Mouse (Mus musculus): ENCODE data around the gene Ednrb. TPM values are rescaled to one million over a fixed set of nuclear protein-coding genes. Genes with fewer than 3 reads are reported as not detected.

The Ednrb gene
- polyA plus RNA-seq, 1 experiment from 2014 or later = 35.6 TPM

DNA sequence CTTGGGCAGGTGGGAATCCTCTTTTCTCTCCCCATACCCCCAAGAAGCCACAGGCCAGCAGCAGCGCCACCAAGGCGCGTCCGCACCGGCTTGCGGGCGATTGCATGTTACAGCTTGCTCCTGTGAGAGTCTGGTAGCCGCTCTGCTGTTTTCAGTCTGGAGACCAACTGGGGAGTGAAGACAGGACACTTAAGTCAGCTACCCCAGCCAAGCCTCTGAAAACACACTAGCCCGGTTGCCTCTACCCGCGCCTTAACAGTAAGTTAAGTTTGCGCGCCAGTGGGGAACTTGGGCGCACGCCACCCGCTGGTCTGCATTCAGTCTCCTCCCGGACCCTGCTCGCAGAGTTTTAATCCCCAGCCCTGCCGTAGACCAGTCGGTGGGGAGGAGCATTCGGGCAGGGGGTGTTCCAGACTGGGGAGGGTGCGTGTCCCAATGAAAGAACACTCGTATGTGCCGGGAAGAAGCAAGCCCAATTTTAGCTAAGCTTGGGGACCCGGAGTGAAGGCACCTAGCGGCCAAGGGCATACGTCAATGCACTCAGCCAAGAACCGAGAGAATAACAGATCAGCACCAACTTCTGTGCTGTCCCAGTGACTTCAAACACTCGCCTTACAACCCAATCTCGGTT lies 716 bp downstream of the Ednrb start:
- H3K27me3 ChIP-seq = peaks cover 21% of the 10 kb centered on the region
- peak; percentile 54; the same call in 1 of the 2 replicates for ATAC-seq (ENCODE audit: insufficient number of reproducible peaks, insufficient read depth, low FRiP score, low TSS enrichment)
- H3K4me3 ChIP-seq = peak overlapping the region; percentile 40
- H3K4me1 ChIP-seq = 0 out of 2 replicates have a peak, but pooled peaks cover 2% of the 10 kb centered on the region
- H3K36me3 ChIP-seq = no peaks in the 10 kb centered on the region
- H3K9ac ChIP-seq = peak overlapping the region; percentile 39; the same call in 1 of the 2 replicates
- no peak overlapping the region for H3K27ac ChIP-seq
- under 1% methylated on average over 30 of the region's 30 CpGs for WGBS
- H3K9me3 ChIP-seq = no peaks in the 10 kb centered on the region
- H3K4me2 ChIP-seq (replicated peaks) = peak overlapping the region; percentile 70

DNA sequence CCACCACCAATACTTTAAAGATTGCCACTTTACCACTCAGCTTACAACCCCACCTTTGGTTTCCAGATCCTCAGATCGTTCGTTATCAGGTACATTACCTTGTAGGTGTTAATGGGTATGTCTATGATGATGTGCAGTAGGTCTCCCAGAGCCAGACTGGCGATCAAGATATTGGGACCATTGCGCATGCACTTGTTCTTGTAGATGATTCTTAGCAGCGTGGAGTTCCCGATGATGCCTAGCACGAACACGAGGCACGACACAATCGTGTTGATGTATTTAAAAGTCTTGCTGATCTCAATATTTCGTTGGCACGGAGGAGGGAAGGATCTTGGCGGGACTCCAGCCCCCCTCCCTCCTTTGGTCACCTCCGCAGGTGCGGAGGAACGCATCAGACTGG lies 1.3 kb downstream of the Ednrb start:
- WGBS = 7% methylated on average over 16 of the region's 16 CpGs
- peak overlapping the region; percentile 40 for H3K4me3 ChIP-seq
- 0 out of 2 replicates have a peak, but pooled peaks cover 2% of the 10 kb centered on the region for H3K4me1 ChIP-seq
- H3K9ac ChIP-seq = peak overlapping the region; percentile 39; the same call in 1 of the 2 replicates
- H3K27ac ChIP-seq = no peak overlapping the region
- no peaks in the 10 kb centered on the region for H3K36me3 ChIP-seq
- peaks cover 21% of the 10 kb centered on the region for H3K27me3 ChIP-seq
- no peak for ATAC-seq (ENCODE audit: insufficient number of reproducible peaks, insufficient read depth, low FRiP score, low TSS enrichment)
- peak overlapping the region; percentile 70 for H3K4me2 ChIP-seq (replicated peaks)
- H3K9me3 ChIP-seq = no peaks in the 10 kb centered on the region

DNA sequence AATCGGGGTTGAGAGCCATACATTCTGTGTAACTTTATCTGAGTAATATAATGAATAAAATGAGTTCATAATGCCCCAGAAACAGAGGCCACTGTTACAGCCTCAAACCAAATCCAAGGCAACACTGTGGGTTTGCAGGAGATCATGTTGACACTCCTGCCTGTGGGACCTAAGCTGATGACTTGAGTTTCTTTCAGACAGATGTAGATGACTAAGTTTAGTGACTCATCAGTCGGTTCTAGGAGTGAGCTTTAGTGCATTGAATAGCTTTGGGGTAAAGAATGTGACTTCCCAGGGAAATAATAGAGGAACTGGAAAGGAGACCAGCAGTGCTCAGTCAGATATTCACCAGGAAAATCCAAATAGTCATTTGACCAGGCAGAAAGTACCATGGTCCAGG lies 3.8 kb downstream of the Ednrb start:
- no peaks in the 10 kb centered on the region for H3K9me3 ChIP-seq
- H3K4me2 ChIP-seq (replicated peaks) = no peak overlapping the region
- H3K9ac ChIP-seq = no peak overlapping the region
- H3K27ac ChIP-seq = no peak overlapping the region
- 81% methylated on average over 2 of the region's 2 CpGs for WGBS
- H3K36me3 ChIP-seq = no peaks in the 10 kb centered on the region
- 0 out of 2 replicates have a peak, but pooled peaks cover 2% of the 10 kb centered on the region for H3K4me1 ChIP-seq
- H3K4me3 ChIP-seq = no peak overlapping the region
- ATAC-seq (ENCODE audit: insufficient number of reproducible peaks, insufficient read depth, low FRiP score, low TSS enrichment) = no peak
- peaks cover 18% of the 10 kb centered on the region for H3K27me3 ChIP-seq

- Histone ChIP-seq H3K9me3 (no peaks in the 10 kb centered on the region), H3K4me1 (no peaks in the 10 kb centered on the region), H3K4me3 (no peak overlapping the region), H3K9ac (no peak overlapping the region), H3K27ac (no peak overlapping the region), H3K27me3 (peaks cover 8% of the 10 kb centered on the region; the same call in 1 of the 2 replicates), H3K36me3 (no peaks in the 10 kb centered on the region), H3K4me2 (replicated peaks) (no peak overlapping the region)
- 84% methylated on average over 5 of the region's 5 CpGs for WGBS
- ATAC-seq (ENCODE audit: insufficient number of reproducible peaks, insufficient read depth, low FRiP score, low TSS enrichment) = no peak
Observed at GRCm38 (mm10) chr14:103838887-103839286, 5.3 kb downstream of the Ednrb start.

DNA sequence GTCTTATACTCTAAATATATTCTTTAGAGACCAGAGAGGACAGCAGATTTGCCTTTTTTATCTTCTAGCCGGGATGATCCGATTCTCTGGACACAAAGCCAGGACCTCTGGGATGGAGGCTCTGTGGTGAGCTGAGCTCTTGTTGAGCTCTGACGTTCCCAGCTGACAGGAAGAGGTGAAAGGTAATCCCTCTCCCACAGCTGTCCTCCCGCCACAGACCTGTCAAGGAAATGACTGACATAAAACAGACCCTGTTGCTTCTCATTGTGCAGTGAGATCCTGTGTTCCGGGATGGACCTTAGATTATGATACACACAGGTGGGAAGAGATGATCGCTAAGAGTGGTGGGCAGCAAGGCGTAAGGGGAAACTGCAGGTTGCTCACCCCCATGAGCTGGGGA lies 9.6 kb downstream of the Ednrb start:
- Histone ChIP-seq H3K4me3 (no peak overlapping the region), H3K4me1 (no peaks in the 10 kb centered on the region), H3K27me3 (no peaks in the 10 kb centered on the region), H3K36me3 (no peaks in the 10 kb centered on the region), H3K4me2 (replicated peaks) (no peak overlapping the region), H3K27ac (no peak overlapping the region), H3K9ac (no peak overlapping the region), H3K9me3 (no peaks in the 10 kb centered on the region)
- ATAC-seq (ENCODE audit: insufficient number of reproducible peaks, insufficient read depth, low FRiP score, low TSS enrichment) = no peak
- WGBS = 47% methylated on average over 7 of the region's 7 CpGs

GRCm38 (mm10) chr14:103834147-103834546 lies 10.1 kb downstream of the Ednrb start:
- Histone ChIP-seq H3K9ac (no peak overlapping the region), H3K27ac (no peak overlapping the region), H3K27me3 (no peaks in the 10 kb centered on the region), H3K9me3 (no peaks in the 10 kb centered on the region), H3K36me3 (no peaks in the 10 kb centered on the region), H3K4me2 (replicated peaks) (no peak overlapping the region), H3K4me1 (no peaks in the 10 kb centered on the region), H3K4me3 (no peak overlapping the region)
- no peak for ATAC-seq (ENCODE audit: insufficient number of reproducible peaks, insufficient read depth, low FRiP score, low TSS enrichment)
- WGBS = 62% methylated on average over 3 of the region's 3 CpGs

GRCm38 (mm10) chr14:103832472-103832871 lies 11.7 kb downstream of the Ednrb start:
- Histone ChIP-seq H3K36me3 (no peaks in the 10 kb centered on the region), H3K4me1 (no peaks in the 10 kb centered on the region), H3K4me3 (no peak overlapping the region), H3K9ac (no peak overlapping the region), H3K27me3 (no peaks in the 10 kb centered on the region), H3K9me3 (no peaks in the 10 kb centered on the region), H3K27ac (no peak overlapping the region), H3K4me2 (replicated peaks) (no peak overlapping the region)
- no peak for ATAC-seq (ENCODE audit: insufficient number of reproducible peaks, insufficient read depth, low FRiP score, low TSS enrichment)
- 87% methylated on average over 4 of the region's 4 CpGs for WGBS

DNA sequence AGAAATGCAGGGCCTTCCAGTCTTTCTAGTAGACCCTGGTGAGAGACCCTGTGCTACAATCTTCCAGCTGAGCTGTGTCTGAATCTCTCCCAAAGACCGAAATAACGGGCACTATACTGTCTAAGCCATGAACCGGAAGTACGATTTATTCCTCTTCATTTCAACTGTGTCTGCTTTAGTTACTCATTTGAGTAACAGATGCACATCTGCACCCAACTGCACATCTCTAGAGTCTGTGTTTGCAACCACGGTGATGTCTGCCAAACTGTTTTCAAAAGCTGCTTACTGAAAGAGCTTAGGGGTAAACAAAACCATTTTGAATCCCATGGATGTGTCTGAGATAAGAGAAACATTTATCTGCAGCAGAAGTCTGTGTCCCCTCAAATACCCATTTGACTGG lies 13.2 kb downstream of the Ednrb start:
- H3K27ac ChIP-seq = no peak overlapping the region
- H3K9ac ChIP-seq = no peak overlapping the region
- H3K4me3 ChIP-seq = no peak overlapping the region
- no peaks in the 10 kb centered on the region for H3K9me3 ChIP-seq
- H3K4me2 ChIP-seq (replicated peaks) = no peak overlapping the region
- H3K4me1 ChIP-seq = no peaks in the 10 kb centered on the region
- no peaks in the 10 kb centered on the region for H3K27me3 ChIP-seq
- H3K36me3 ChIP-seq = no peaks in the 10 kb centered on the region
- no peak for ATAC-seq (ENCODE audit: insufficient number of reproducible peaks, insufficient read depth, low FRiP score, low TSS enrichment)
- WGBS = 85% methylated on average over 5 of the region's 5 CpGs

DNA sequence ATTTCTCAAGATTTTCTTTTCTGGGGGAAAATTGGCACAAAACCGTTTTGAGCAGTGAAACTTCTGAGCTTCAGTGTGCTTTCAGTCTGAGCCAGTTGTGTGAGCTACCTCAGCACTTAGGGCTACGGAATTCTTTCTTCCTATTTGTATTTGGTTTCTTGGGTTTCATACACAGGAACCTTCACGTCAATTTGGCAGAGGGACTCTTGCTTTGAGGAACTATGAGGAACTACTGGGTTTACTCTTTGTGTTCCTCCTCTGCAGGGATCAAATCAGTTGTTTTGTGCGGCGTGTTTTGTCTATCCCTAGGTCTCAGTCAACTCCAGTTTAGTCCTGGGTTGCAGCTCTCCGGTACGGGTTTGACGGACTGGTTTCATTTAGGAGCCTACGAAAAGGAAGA lies 17.9 kb downstream of the Ednrb start:
- Histone ChIP-seq H3K9ac (no peak overlapping the region), H3K4me2 (replicated peaks) (no peak overlapping the region), H3K4me1 (no peaks in the 10 kb centered on the region), H3K4me3 (no peak overlapping the region), H3K27me3 (no peaks in the 10 kb centered on the region), H3K36me3 (no peaks in the 10 kb centered on the region), H3K9me3 (no peaks in the 10 kb centered on the region), H3K27ac (no peak overlapping the region)
- 86% methylated on average over 9 of the region's 9 CpGs for WGBS
- ATAC-seq (ENCODE audit: insufficient number of reproducible peaks, insufficient read depth, low FRiP score, low TSS enrichment) = no peak

DNA sequence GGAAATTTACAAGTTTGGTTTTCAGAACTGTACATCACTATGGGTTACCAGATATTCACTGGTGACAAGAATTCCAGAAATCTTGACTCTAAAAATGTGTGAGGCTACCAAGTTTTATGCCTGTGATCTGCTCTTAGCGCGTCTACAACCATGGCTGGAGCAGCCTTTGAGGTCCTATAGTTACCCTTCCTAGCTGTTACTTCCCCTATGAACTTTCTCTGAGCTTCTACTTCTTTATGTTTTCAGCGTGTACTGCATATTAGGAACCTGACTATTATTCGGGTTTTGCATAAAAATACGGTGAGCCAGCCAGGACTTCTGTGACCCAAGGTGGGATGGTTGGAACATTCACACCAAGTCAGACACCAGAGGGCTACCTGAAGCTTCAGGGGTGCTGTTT lies 18.3 kb downstream of the Ednrb start:
- 92% methylated on average over 5 of the region's 5 CpGs for WGBS
- no peak for ATAC-seq (ENCODE audit: insufficient number of reproducible peaks, insufficient read depth, low FRiP score, low TSS enrichment)
- H3K27ac ChIP-seq = no peak overlapping the region

DNA sequence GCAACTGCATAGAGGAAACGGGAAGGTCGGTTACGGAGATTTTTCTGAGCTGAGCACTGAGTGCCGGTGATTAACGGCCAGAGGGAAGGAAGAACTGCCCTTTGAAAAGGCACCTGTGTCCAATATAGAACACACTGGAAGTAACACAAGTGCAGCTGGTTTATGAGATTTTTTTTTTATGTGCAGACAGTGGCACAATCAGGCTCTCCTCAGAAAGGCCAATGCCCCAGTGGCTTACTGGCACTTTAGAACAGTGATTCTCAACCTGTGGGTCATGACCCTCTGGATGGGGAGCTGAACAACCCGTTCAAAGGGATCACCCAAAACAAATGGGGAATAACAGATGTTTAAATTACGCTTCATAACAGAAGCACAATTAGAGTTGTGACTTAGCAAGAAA lies 20.7 kb downstream of the Ednrb start:
- Histone ChIP-seq H3K36me3 (no peaks in the 10 kb centered on the region), H3K4me1 (no peaks in the 10 kb centered on the region), H3K4me3 (no peak overlapping the region), H3K9me3 (no peaks in the 10 kb centered on the region), H3K27ac (no peak overlapping the region), H3K27me3 (no peaks in the 10 kb centered on the region), H3K4me2 (replicated peaks) (no peak overlapping the region), H3K9ac (no peak overlapping the region)
- 40% methylated on average over 7 of the region's 7 CpGs for WGBS
- ATAC-seq (ENCODE audit: insufficient number of reproducible peaks, insufficient read depth, low FRiP score, low TSS enrichment) = no peak

More for the DNA sequence above, 18.3 kb downstream of the Ednrb start:
- H3K4me3 ChIP-seq = no peak overlapping the region
- no peaks in the 10 kb centered on the region for H3K4me1 ChIP-seq
- no peaks in the 10 kb centered on the region for H3K9me3 ChIP-seq
- H3K4me2 ChIP-seq (replicated peaks) = no peak overlapping the region
- H3K9ac ChIP-seq = no peak overlapping the region
- no peaks in the 10 kb centered on the region for H3K36me3 ChIP-seq
- no peaks in the 10 kb centered on the region for H3K27me3 ChIP-seq

GRCm38 (mm10) chr14:103822590-103822989 lies 21.6 kb downstream of the Ednrb start:
- no peaks in the 10 kb centered on the region for H3K9me3 ChIP-seq
- H3K9ac ChIP-seq = no peak overlapping the region
- H3K4me2 ChIP-seq (replicated peaks) = no peak overlapping the region
- WGBS = 61% methylated on average over 1 of the region's 1 CpGs
- no peaks in the 10 kb centered on the region for H3K4me1 ChIP-seq
- no peak overlapping the region for H3K4me3 ChIP-seq
- no peak overlapping the region for H3K27ac ChIP-seq
- no peaks in the 10 kb centered on the region for H3K36me3 ChIP-seq
- ATAC-seq (ENCODE audit: insufficient number of reproducible peaks, insufficient read depth, low FRiP score, low TSS enrichment) = no peak
- H3K27me3 ChIP-seq = no peaks in the 10 kb centered on the region
